Mouse (Mus musculus) E14TG2a.4 (cell line): ENCODE measurements around the gene Dock4.

ENCODE experiments used
- CTCF ChIP-seq: conservative IDR thresholded peaks from 2 replicates; pipeline ENCODE4 v1.5.1; 2014; ENCODE audit warnings: low read length
- POU5F1 ChIP-seq: IDR thresholded peaks from 2 replicates; pipeline ENCODE4 v1.6.1; 2014; ENCODE audit warnings: low read length, borderline replicate concordance

GRCm38 (mm10) chr12:40797561-40798343 lies 352.0 kb downstream of the Dock4 start:
- TF ChIP-seq CTCF (no peak), POU5F1 (no peak)
